Mouse (Mus musculus): Measurements from ENCODE around the gene Myo3b. TPM values are rescaled to one million over a fixed set of nuclear protein-coding genes. Genes with fewer than 3 reads are reported as not detected.

Myo3b gene
- polyA plus RNA-seq, 1 experiment from 2014 or later, result not detected

DNA sequence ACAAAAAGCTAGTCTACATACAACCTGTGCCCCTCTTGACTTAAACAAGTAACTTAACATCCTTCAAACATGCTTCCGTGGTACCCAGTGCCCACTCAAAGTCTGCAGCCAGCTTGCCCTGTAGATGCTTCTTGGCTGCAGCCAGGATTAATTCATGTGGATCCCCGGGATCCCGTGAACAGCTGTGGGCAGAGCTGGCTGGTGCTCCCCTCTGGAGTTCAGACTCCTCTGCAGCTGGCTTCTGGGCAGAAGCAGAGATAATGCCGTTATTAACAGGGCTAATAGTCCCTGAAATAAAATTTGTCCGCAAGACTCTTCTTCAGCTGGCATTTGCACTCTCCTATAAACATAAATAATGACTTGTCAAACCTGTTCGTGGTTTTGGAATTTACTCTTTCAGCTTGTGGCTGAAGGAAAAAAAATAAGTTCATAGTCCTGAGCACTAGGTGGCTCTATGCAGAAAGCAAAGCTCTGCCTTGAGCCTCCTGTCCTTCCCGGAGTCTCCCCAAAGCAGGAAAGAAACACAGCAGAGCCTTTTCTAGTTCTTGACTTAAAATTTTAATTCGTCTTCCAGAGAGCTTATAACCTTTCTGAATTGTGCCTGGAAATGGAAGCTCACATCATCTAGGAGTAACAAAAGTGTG lies 220.6 kb downstream of the Myo3b start:
- Histone ChIP-seq H3K36me3 (no peaks in the 10 kb centered on the region), H3K27ac (no peak overlapping the region), H3K9me3 (replicated peaks) (no peaks in the 10 kb centered on the region), H3K4me2 (no peak overlapping the region), H3K27me3 (no peaks in the 10 kb centered on the region), H3K9ac (no peak overlapping the region), H3K4me1 (replicated peaks) (no peaks in the 10 kb centered on the region), H3K4me3 (replicated peaks) (no peak overlapping the region)
- no peak for DNase-seq
- 22% methylated on average over 8 of the region's 8 CpGs for WGBS (ENCODE audit: insufficient replicate concordance)
- no peak for ATAC-seq (ENCODE audit: low read depth)

DNA sequence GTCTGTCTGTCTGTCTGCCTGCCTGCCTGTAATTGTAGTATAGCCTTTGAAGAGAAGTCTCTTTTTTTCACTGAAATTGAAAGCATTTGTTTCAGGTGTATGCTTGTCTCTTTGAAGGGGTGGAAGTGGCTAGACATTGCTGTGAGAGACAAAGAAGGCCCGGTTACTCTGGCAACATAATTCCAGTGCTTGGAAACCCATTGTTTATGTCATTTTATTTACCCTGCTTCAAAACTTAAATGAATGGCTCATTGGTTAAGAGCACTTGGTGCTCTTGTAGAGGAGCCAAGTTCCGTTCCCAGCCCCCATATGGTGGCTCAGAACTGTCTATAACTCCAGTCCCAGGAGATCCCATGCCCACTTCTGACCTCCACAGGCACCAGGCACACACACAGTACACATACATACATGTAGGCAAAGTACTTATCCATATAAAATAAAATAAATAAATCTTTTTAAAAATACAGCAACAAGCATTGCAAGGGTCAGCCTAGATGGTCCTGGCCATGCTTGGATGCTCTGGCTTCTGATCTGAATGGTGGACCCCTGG lies 221.8 kb downstream of the Myo3b start:
- no peak overlapping the region for H3K9ac ChIP-seq
- 64% methylated on average over 2 of the region's 2 CpGs for WGBS (ENCODE audit: insufficient replicate concordance)
- no peak overlapping the region for H3K4me3 ChIP-seq (replicated peaks)
- no peaks in the 10 kb centered on the region for H3K4me1 ChIP-seq (replicated peaks)
- H3K27ac ChIP-seq, result no peak overlapping the region
- no peak for ATAC-seq (ENCODE audit: low read depth)
- no peaks in the 10 kb centered on the region for H3K36me3 ChIP-seq
- no peak for DNase-seq
- H3K9me3 ChIP-seq (replicated peaks), result no peaks in the 10 kb centered on the region
- H3K4me2 ChIP-seq, result no peak overlapping the region
- H3K27me3 ChIP-seq, result no peaks in the 10 kb centered on the region

DNA sequence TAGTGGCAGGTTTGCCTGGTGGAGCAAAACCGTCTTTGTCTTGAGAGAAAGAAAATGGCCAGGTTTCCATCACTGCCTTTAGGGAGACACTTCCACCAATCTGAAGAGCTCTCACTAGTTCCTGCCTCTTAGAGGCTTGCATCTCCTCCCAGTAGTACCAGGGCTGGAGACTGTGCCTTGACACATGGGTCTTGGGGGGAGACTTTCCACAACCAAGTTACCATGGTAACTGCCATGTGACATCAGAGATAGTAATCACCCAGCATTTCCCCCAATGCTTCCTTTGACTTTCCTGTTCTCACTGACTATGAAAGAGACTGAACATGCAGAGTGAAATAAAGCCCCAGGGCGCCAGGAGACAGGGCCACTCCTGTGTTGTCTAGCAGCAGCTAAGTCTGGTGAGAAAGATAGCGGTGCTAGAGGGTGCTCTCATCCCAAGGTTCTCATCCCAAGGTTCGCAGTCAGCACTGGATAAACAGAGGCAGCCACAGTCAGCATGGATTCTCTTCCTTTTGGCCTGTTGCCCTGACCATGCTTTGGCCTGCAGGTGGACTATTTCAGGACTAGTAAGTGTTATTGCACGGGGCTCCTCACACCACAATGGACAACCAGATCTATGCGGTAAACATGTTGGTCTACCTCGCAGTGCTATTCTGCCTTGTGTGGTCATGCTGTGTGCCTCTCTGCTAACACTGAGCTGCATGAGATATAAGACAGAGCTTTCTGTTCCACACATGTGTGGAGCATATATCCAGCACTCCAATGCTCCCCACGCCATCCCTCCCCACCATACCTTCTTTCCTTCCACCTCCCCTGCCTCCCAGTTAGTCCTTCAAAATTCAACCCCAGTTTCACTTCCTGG lies 223.0 kb downstream of the Myo3b start:
- no peak overlapping the region for H3K9ac ChIP-seq
- no peaks in the 10 kb centered on the region for H3K36me3 ChIP-seq
- H3K4me2 ChIP-seq, result no peak overlapping the region
- no peaks in the 10 kb centered on the region for H3K4me1 ChIP-seq (replicated peaks)
- DNase-seq, result no peak
- H3K27me3 ChIP-seq, result no peaks in the 10 kb centered on the region
- ATAC-seq (ENCODE audit: low read depth), result no peak
- no peak overlapping the region for H3K4me3 ChIP-seq (replicated peaks)
- H3K27ac ChIP-seq, result no peak overlapping the region
- no peaks in the 10 kb centered on the region for H3K9me3 ChIP-seq (replicated peaks)
- 40% methylated on average over 8 of the region's 8 CpGs for WGBS (ENCODE audit: insufficient replicate concordance)

DNA sequence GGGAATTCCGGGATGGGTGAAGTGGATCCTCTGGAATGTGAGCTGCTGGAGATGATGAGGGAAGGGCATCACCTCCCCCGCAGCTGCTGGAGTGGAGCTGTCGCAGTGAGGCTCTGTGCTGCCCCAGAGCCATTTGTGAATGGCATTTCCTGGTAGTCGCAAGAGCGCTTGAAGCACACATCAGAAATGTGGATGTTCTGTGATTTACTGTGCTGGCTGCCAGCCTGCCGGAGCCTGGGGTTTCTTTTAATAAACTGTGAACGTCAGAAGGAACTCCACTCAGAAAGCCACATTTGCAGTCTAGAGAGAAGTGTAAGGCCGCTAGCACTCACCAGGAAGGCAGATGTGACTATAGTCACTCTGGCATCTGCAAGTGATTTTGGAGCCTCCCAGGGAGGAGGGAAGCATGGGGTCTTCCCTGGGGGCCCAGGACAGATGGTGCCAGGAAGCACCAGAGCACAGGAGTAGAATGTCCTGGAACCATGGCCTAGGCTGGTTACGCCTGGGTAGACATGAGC lies 223.7 kb downstream of the Myo3b start:
- DNase-seq (no peak), ATAC-seq (ENCODE audit: low read depth) (no peak)
- H3K27ac ChIP-seq, result no peak overlapping the region
- no peak overlapping the region for H3K9ac ChIP-seq
- no peak overlapping the region for H3K4me3 ChIP-seq (replicated peaks)
- no peak overlapping the region for H3K4me2 ChIP-seq
- no peaks in the 10 kb centered on the region for H3K27me3 ChIP-seq
- no peaks in the 10 kb centered on the region for H3K4me1 ChIP-seq (replicated peaks)
- no peaks in the 10 kb centered on the region for H3K9me3 ChIP-seq (replicated peaks)
- 28% methylated on average over 9 of the region's 9 CpGs for WGBS (ENCODE audit: insufficient replicate concordance)
- H3K36me3 ChIP-seq, result no peaks in the 10 kb centered on the region

DNA sequence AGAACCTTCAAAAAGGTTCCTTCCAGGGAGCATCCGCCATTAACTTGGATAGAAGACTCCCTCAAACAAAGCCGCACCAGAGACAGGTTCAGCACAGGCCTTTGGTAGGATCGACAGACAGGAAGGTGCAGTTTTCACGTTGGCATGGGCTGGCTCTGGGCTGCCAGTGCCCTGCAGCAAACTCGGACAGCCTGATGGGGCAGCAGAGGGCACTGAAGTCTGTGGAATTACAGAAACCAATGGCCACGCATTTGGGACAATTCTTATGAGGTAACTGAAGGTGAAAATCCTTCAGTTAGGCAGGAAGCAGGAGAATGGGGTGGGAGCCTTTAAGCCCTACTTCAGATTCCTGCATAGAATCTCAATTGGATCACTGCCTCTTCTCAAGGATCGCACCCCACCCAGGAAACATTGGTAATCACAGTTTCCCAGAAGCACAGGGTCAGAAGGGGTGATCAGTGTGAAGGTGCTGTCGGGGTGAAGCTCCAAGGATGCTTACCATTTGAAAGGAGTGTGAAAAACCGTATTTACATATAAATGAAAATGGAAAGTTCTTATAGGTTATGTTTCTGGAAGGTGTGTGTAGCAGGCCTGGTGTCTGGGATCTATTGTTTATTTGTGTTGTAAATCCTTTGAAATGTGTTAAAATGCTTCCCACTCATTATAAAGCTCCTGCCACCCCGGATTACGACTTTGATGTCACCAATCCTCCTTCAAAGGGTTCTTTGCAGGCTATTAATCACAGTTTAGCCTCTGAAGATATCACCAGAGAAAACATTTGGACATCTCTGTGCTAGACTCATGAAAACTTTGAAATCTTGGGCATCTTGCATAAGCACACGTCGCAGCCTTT lies 239.7 kb downstream of the Myo3b start:
- no peak overlapping the region for H3K4me3 ChIP-seq (replicated peaks)
- no peaks in the 10 kb centered on the region for H3K4me1 ChIP-seq (replicated peaks)
- H3K36me3 ChIP-seq, result no peaks in the 10 kb centered on the region
- no peak overlapping the region for H3K4me2 ChIP-seq
- no peak overlapping the region for H3K27ac ChIP-seq
- no peak overlapping the region for H3K9ac ChIP-seq
- H3K9me3 ChIP-seq (replicated peaks), result no peaks in the 10 kb centered on the region
- no peak for DNase-seq
- WGBS (ENCODE audit: insufficient replicate concordance), result 20% methylated on average over 13 of the region's 13 CpGs
- ATAC-seq (ENCODE audit: low read depth), result no peak
- no peaks in the 10 kb centered on the region for H3K27me3 ChIP-seq

DNA sequence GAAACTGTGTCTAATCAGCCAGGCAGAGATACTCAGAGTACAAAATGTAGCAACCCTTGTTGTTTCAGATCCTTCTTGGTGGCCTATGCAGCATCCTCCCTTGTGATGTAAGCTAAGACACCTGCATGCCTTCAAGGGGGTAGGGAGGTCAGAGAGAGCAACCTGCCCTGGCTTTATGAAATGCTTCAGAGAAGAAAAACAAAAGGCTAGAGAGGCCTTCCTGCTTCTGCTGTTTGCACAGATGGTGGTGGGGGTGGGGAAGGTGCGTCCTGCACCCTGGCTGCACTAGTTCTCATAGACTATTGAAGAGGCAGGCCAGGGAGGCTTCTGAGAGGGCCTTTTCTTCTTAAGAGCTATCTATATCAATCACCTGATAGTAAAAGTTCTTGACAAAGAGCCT lies 245.2 kb downstream of the Myo3b start:
- Histone ChIP-seq H3K4me1 (replicated peaks) (no peaks in the 10 kb centered on the region), H3K27me3 (no peaks in the 10 kb centered on the region), H3K9me3 (replicated peaks) (no peaks in the 10 kb centered on the region), H3K4me2 (no peak overlapping the region), H3K36me3 (no peaks in the 10 kb centered on the region), H3K4me3 (replicated peaks) (no peak overlapping the region), H3K27ac (no peak overlapping the region), H3K9ac (no peak overlapping the region)
- 58% methylated on average over 1 of the region's 1 CpGs for WGBS (ENCODE audit: insufficient replicate concordance)
- no peak for DNase-seq
- ATAC-seq (ENCODE audit: low read depth), result no peak

DNA sequence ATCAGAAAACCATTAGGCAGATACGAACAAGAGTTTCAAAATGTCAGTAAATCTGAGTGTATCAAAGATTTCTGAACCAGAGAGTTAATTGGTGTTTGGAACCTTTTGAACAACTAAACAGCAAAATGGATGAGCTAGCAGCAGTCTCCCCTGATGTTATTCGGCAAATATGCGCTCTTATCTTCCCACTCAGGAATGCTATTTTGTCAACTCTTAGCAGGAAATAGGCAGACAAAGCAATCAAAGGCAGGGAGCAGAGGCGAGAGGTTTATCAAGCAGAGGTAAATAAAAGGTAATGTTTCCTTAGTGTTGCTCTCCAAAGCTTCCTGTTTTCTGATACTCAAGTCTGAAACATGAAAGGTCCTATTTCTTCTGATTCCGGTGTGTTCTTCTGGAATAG lies 252.1 kb downstream of the Myo3b start:
- Histone ChIP-seq H3K36me3 (no peaks in the 10 kb centered on the region), H3K9ac (no peak overlapping the region), H3K4me2 (no peak overlapping the region), H3K4me1 (replicated peaks) (no peaks in the 10 kb centered on the region), H3K4me3 (replicated peaks) (no peak overlapping the region), H3K27me3 (no peaks in the 10 kb centered on the region), H3K9me3 (replicated peaks) (no peaks in the 10 kb centered on the region), H3K27ac (no peak overlapping the region)
- whole genome bisulfite sequencing (ENCODE audit: insufficient replicate concordance), result 17% methylated on average over 5 of the region's 5 CpGs
- ATAC-seq (ENCODE audit: low read depth), result no peak
- DNase-seq, result no peak

DNA sequence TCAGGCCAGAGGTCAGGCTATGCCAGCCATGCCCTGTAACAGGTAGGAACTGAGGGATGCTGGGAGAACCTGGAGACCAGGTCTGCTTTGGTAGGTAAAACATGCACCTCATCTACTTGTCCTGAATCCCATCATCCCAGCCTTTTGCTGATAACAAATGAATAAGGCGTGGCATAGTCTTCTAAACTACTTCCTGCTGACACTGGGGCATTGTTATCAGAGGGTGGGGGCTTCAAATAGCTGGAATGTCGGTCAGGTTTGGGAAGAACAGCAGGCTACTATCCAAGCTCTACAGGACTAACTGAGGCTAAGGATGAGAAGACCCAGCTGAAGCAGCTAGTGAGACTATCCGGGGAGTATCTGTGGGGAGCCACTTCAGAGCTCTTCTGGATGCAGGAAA lies 253.8 kb downstream of the Myo3b start:
- Histone ChIP-seq H3K9me3 (replicated peaks) (no peaks in the 10 kb centered on the region), H3K36me3 (no peaks in the 10 kb centered on the region), H3K4me2 (no peak overlapping the region), H3K4me3 (replicated peaks) (no peak overlapping the region), H3K4me1 (replicated peaks) (no peaks in the 10 kb centered on the region), H3K27me3 (no peaks in the 10 kb centered on the region), H3K27ac (no peak overlapping the region), H3K9ac (no peak overlapping the region)
- ATAC-seq (ENCODE audit: low read depth) (no peak), DNase-seq (no peak)
- WGBS (ENCODE audit: insufficient replicate concordance), result 34% methylated on average over 3 of the region's 3 CpGs

DNA sequence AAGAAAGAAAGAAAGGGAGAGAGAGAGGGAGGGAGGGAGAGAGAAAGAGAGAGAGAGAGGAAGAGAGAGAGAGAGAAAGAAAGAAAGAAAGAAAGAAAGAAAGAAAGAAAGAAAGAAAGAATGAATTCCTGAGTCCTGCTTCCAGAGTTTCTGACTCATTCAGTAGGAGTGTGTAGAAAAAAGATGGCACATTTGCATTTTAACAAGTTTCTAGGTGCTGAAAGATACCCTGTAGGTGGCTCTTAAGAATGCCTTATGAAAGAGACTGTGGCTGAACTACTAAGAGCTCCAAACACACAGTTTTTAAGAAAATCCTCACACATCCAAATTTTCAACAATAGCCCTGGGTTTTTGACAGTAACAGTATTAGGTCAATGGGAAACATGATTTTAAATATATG lies 264.0 kb downstream of the Myo3b start:
- H3K27ac ChIP-seq, result no peak overlapping the region
- no peaks in the 10 kb centered on the region for H3K36me3 ChIP-seq
- no peak overlapping the region for H3K4me2 ChIP-seq
- DNase-seq (no peak), ATAC-seq (ENCODE audit: low read depth) (no peak)
- no peak overlapping the region for H3K9ac ChIP-seq
- no peaks in the 10 kb centered on the region for H3K9me3 ChIP-seq (replicated peaks)
- H3K27me3 ChIP-seq, result no peaks in the 10 kb centered on the region
- no peaks in the 10 kb centered on the region for H3K4me1 ChIP-seq (replicated peaks)
- H3K4me3 ChIP-seq (replicated peaks), result no peak overlapping the region

DNA sequence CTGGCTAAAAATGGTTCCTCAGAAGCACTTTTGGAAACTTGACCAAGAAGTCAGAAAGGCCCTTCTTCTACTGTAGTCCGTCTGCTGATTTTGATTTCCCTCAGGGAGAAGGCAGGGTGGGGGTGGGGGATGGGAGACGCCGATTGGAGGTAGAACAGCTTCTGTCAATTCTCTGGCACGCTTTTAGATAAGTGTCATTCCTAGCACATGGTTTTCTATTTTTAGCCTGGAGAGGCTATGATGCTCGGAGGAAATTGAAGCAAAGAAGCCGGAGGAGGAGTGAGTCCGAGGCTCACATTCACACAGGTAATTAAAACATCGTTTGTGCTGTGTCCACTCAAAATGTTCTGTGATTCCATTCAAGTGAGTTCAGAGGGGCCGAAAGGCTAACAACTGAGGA lies 276.2 kb downstream of the Myo3b start:
- H3K4me3 ChIP-seq (replicated peaks), result no peak overlapping the region
- H3K36me3 ChIP-seq, result no peaks in the 10 kb centered on the region
- H3K4me1 ChIP-seq (replicated peaks), result no peaks in the 10 kb centered on the region
- H3K4me2 ChIP-seq, result no peak overlapping the region
- no peak overlapping the region for H3K27ac ChIP-seq
- no peaks in the 10 kb centered on the region for H3K9me3 ChIP-seq (replicated peaks)
- WGBS (ENCODE audit: insufficient replicate concordance), result 51% methylated on average over 9 of the region's 9 CpGs
- H3K27me3 ChIP-seq, result no peaks in the 10 kb centered on the region
- DNase-seq (no peak), ATAC-seq (ENCODE audit: low read depth) (no peak)
- H3K9ac ChIP-seq, result no peak overlapping the region

DNA sequence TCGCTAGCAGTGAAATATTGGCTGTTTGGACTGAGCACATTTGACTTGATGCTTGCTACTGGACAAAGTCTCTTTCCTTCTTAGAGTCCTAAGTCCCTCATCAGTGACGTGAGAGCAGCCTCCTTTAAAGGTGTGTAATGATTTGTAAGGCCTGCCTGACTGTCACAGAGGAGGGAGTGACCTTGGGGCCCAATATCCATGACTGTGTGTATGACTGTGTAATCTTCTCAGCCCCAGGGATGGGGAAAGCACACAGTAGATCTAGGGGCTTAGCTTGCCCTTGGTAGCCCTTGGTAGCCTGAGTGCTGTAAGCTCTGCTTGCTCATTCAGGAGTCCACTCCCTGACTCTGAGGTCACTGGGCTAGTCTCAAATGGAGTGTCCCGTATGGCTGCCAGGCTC lies 276.8 kb downstream of the Myo3b start:
- no peaks in the 10 kb centered on the region for H3K27me3 ChIP-seq
- H3K4me2 ChIP-seq, result no peak overlapping the region
- H3K9ac ChIP-seq, result no peak overlapping the region
- no peaks in the 10 kb centered on the region for H3K9me3 ChIP-seq (replicated peaks)
- H3K27ac ChIP-seq, result no peak overlapping the region
- H3K36me3 ChIP-seq, result no peaks in the 10 kb centered on the region
- ATAC-seq (ENCODE audit: low read depth) (no peak), DNase-seq (no peak)
- no peaks in the 10 kb centered on the region for H3K4me1 ChIP-seq (replicated peaks)
- no peak overlapping the region for H3K4me3 ChIP-seq (replicated peaks)
- 67% methylated on average over 3 of the region's 3 CpGs for WGBS (ENCODE audit: insufficient replicate concordance)

Data from liver, embryonic 13.5 days (tissue).